Mouse (Mus musculus): ENCODE measurements at regions not wholly inside any gene's neighbourhood (a gene's known extent, or its start where the extent isn't known, plus 50 kb on each side); places are given as distances from the start of the nearest gene placed in this dataset.

GRCm38 (mm10) chr2:137192183-137192582 is 75.7 kb upstream of the Jag1 start:
- DNase-seq (ENCODE audit: low spot score, missing footprints) (no peak), ATAC-seq (ENCODE audit: low FRiP score) (no peak)
- H3K27ac ChIP-seq (ENCODE audit: low read depth, low read length) = no peak overlapping the region
- 89% methylated on average over 7 of the region's 7 CpGs for WGBS
- no peaks in the 10 kb centered on the region for H3K36me3 ChIP-seq (ENCODE audit: control insufficient read depth, insufficient read depth, low read length)
- H3K27me3 ChIP-seq (ENCODE audit: control insufficient read depth, insufficient read depth, low read length) = no peaks in the 10 kb centered on the region
- no peak overlapping the region for H3K9ac ChIP-seq (ENCODE audit: low read length)
- no peak overlapping the region for H3K4me3 ChIP-seq (ENCODE audit: low read depth, low read length)
- no peaks in the 10 kb centered on the region for H3K4me1 ChIP-seq (ENCODE audit: control insufficient read depth, insufficient read depth, low read length)
- H3K4me2 ChIP-seq = no peak overlapping the region
- H3K9me3 ChIP-seq (ENCODE audit: control insufficient read depth, low read length) = no peaks in the 10 kb centered on the region

GRCm38 (mm10) chr2:137169176-137169575 is 52.7 kb upstream of the Jag1 start:
- no peak overlapping the region for H3K4me2 ChIP-seq
- no peaks in the 10 kb centered on the region for H3K9me3 ChIP-seq (ENCODE audit: control insufficient read depth, low read length)
- ATAC-seq (ENCODE audit: low FRiP score) (no peak), DNase-seq (ENCODE audit: low spot score, missing footprints) (no peak)
- 91% methylated on average over 1 of the region's 1 CpGs for WGBS
- no peaks in the 10 kb centered on the region for H3K27me3 ChIP-seq (ENCODE audit: control insufficient read depth, insufficient read depth, low read length)
- H3K9ac ChIP-seq (ENCODE audit: low read length) = no peak overlapping the region
- H3K27ac ChIP-seq (ENCODE audit: low read depth, low read length) = no peak overlapping the region
- no peaks in the 10 kb centered on the region for H3K36me3 ChIP-seq (ENCODE audit: control insufficient read depth, insufficient read depth, low read length)
- no peak overlapping the region for H3K4me3 ChIP-seq (ENCODE audit: low read depth, low read length)
- H3K4me1 ChIP-seq (ENCODE audit: control insufficient read depth, insufficient read depth, low read length) = no peaks in the 10 kb centered on the region; the same call in 1 of the 2 replicates

GRCm38 (mm10) chr2:137168626-137169025 is 52.2 kb upstream of the Jag1 start:
- no peaks in the 10 kb centered on the region for H3K27me3 ChIP-seq (ENCODE audit: control insufficient read depth, insufficient read depth, low read length)
- 95% methylated on average over 3 of the region's 3 CpGs for WGBS
- H3K36me3 ChIP-seq (ENCODE audit: control insufficient read depth, insufficient read depth, low read length) = no peaks in the 10 kb centered on the region
- ATAC-seq (ENCODE audit: low FRiP score) (no peak), DNase-seq (ENCODE audit: low spot score, missing footprints) (no peak)
- no peak overlapping the region for H3K4me3 ChIP-seq (ENCODE audit: low read depth, low read length)
- no peak overlapping the region for H3K9ac ChIP-seq (ENCODE audit: low read length)
- H3K4me2 ChIP-seq = no peak overlapping the region
- H3K27ac ChIP-seq (ENCODE audit: low read depth, low read length) = no peak overlapping the region
- H3K9me3 ChIP-seq (ENCODE audit: control insufficient read depth, low read length) = no peaks in the 10 kb centered on the region
- H3K4me1 ChIP-seq (ENCODE audit: control insufficient read depth, insufficient read depth, low read length) = no peaks in the 10 kb centered on the region; the same call in 1 of the 2 replicates
